Mouse (Mus musculus) lung, postnatal 10 days (tissue): Measurements from ENCODE around the gene Nploc4.
"Not testable (repeated sequence)": the region's sequence is repeated elsewhere in the genome, so short reads cannot be mapped to it uniquely, and the experiment has no call there.

ENCODE experiments used
- DNase-seq: peaks from one replicate; pipeline ENCODE4 v3.0.0; 2021

The Nploc4 gene

DNA sequence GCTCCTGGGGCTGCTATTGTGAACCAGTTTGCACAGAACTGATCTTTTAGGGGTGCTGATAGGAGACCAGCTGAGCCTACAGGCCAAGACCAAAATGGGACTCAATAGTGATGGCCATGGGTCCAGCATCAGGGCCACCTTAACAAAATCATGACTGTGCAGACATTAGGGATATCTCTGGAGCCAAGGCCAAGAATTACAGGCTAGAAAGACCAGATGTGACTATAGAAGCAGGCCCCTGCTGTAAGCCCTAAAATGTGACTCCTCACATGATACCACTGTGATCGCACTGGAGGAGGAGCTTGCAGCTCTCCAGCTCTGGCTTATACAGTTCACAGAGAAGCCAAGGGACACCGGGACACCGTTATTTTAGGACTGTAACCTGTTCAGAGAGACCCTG is 4.8 kb upstream of the Nploc4 start, which contains the start of gene Tspan10:
Tspan10 (plus strand) TSS at position 301 of the 400 bp plus-strand sequence.
- no peak for DNase-seq

- DNase-seq = no peak
Observed at GRCm38 (mm10) chr11:120437857-120438385, 413 bp upstream of the Nploc4 start.

- no peak for DNase-seq
Observed at GRCm38 (mm10) chr11:120426727-120427126, 10.8 kb downstream of the Nploc4 start.

GRCm38 (mm10) chr11:120423569-120424295 is 13.8 kb downstream of the Nploc4 start:
- DNase-seq = peak; percentile 64

GRCm38 (mm10) chr11:120422651-120423568 is 14.6 kb downstream of the Nploc4 start:
- peak; percentile 7 for DNase-seq

DNA sequence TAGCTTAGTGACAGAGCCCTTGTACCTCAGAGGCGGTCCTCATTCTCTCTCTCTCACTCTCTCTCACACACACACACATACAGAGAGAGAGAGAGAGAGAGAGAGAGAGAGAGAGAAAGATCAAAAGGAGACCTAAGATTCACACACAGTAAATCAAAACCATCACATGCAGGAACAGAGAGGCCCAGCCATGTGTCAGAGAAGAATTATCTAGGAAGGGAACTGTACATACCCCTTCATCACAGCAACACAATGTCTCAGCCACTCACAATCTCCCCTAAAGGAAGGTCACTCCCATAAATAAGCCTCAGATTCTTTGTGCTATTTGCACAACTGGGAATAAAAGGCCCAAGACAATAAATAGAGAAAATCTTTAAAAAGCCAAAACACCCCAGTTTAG is 18.9 kb downstream of the Nploc4 start:
- no peak for DNase-seq

DNA sequence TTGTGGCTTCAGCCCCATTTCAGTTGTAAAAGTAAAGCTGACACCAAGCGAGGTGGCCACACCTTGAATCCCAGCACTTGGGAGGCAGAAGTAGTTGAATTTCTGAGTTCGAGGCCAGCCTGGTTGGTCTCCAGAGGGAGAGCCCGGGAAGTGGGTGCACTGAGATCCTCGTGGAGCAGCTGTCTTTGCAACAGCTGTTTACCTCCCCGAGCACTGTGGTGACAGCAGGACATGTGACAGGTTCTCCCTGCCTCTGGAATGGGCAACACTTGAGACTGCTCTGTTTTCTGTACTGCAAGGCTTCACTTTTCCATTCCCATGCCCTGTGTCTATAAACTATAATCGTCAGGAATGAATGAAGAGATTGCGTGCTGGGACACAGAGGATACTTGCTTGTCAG is 19.7 kb downstream of the Nploc4 start:
- no peak for DNase-seq

- not testable (repeated sequence) for DNase-seq
Observed at GRCm38 (mm10) chr11:120413621-120414020, 23.9 kb downstream of the Nploc4 start.

DNA sequence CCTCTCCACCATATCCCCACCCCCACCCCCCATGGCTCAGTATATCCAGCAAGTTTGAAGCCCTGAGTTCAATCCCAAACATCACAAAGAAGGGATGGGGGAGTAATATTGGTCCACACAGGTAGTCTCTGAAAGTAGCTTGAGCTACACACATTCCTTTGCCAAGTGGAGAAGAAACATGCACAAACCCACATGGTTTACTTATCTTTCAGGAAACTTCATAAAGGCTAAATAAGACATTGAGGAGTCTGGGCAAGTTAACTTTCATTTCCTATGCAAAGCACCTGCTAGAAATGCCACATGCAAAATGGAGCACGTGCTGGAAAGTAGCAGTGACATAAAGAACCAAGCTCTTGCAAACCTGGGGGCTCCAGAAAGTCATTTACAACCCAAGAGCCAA is 31.1 kb downstream of the Nploc4 start:
- DNase-seq = no peak

DNA sequence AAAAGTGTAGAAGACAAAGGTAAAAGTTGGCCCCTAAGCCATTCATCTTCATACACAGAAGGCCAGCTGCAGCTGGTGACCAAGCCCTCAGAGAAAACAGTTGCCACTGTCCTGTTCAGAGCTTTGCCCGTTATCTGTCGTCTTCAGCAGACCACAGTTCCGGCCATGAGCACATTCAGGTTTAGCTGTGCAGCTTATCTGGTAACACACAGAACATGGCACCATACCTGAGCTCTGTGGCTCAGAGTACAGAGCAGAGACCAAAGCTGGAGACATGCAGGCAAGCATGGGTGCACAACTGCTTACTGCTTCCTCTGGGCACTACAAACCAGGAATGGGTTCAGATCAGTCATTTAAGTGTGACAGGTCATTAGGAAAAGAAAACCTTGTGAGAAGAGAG is 31.6 kb downstream of the Nploc4 start:
- DNase-seq = no peak

DNA sequence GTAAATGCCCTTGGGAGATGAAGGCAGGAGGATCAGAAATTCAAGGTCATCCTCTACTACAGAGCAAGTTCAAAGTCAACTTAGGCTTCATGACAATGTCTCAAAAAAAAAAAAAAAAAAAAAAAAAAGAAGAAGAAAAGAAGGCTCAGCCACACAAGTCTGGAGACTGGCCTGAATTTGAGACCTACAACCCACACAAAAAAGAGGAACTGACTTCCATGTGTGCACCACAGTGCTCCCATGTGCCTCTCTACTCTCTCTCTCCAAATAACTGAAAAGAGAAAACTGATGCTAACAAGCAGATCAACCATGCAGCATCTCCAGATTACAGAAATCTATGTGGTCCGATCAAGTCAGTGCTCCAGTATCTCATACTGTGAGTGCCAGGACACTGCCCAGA is 32.7 kb downstream of the Nploc4 start:
- DNase-seq = no peak

DNA sequence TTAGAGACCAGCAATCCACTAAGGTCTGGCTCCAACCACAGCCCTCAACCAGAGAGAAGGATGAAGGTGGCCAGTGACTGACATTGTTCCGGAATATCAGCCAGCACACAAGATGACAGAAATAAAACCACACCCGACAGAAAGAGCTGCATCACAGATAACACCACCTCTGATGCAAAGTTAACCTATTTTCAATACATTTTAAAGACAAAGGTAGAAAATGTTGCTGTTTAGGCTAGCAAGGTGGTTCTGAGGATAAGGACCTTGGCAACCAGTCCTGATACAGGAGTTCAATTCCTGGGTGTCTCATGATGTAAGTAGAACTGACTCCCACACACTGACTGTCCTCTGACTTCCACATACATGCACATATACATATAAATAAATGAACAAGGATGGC is 38.2 kb downstream of the Nploc4 start:
- no peak for DNase-seq

- no peak for DNase-seq
Observed at GRCm38 (mm10) chr11:120397602-120398001, 39.9 kb downstream of the Nploc4 start.

- DNase-seq = no peak
Observed at GRCm38 (mm10) chr11:120395661-120396060, 41.8 kb downstream of the Nploc4 start.

DNA sequence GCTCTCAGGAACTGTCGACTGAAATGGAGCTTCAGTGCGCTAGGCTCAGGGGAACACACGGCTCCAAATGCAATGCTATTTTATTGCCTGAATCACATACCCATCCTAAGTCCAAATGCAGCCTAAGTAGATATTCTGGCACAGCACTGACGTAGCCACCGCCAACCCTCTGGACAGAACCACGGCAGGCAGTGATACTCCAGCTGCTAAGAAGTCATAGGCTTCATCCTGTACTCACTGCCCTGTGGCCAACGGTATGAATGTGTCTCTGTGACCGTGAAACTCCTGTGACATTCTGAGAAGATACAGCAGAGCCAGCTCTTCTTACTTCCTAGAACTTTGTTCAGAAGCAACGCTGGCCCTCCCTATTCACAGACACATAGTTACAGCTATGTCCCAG is 48.9 kb downstream of the Nploc4 start:
- DNase-seq = no peak

GRCm38 (mm10) chr11:120387157-120387556 is 50.4 kb downstream of the Nploc4 start:
- no peak for DNase-seq

- no peak for DNase-seq
Observed at GRCm38 (mm10) chr11:120386632-120387031, 50.9 kb downstream of the Nploc4 start.

GRCm38 (mm10) chr11:120382509-120382908 is 55.0 kb downstream of the Nploc4 start:
- no peak for DNase-seq

DNA sequence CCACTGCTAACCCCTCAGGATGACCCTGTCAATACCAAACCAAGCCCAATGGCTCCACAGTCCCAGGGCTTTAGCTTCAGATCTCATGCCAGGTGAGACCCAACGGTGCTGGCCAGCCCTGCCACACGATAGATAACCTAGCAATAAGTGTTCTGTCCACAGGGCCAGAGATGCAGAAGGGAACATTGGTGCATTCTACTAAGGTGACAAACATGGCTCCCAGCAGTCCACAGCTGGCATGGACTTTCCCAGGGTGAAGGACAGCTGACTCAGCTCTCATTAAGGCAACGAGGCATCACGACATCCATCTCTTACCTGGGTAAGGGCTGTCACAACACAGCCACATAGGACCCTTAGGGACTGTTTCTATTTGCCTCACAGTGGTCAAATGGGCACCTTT is 56.4 kb downstream of the Nploc4 start:
- no peak for DNase-seq

DNA sequence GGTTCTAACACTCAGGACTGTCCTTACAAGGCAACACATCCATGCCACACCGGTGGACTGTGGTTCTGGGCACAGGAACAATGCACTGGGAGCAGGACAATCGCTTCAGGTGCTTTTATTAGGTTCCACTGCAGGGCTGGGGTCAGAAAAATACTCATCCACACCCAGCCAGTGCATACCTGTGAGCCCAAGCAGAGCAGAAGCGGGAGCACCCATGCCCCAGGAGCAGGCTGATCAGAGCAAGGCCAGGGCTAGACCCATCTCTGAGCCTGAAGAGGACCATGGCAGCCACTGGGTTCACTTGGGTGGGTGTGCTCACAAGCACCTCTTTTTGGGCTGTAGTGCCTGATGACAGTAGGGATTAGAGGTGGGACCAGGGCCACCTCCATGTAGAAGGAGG is 57.2 kb downstream of the Nploc4 start:
- DNase-seq = no peak

GRCm38 (mm10) chr11:120378611-120379540 is 58.6 kb downstream of the Nploc4 start, which contains the start of gene Faap100:
Gene Faap100, minus strand, starts transcription at chr11:120378764.
- peak; percentile 95 for DNase-seq

GRCm38 (mm10) chr11:120378031-120378610 is 59.4 kb downstream of the Nploc4 start:
- DNase-seq = peak; percentile 58
